Mouse (Mus musculus) bone marrow, adult 2 months (tissue): ENCODE data around the gene Uts2.

Source experiments
- CTCF ChIP-seq: fragments of 200-500 bp; IDR thresholded peaks from 2 replicates; pipeline ENCODE4 v1.5.1; 2011; ENCODE audit warnings: low read length, control low read depth; ENCODE audit not compliant: control insufficient read depth, insufficient read depth
- POLR2A ChIP-seq: fragments of 200-500 bp; IDR thresholded peaks from 2 replicates; pipeline ENCODE4 v1.6.1; 2011; ENCODE audit warnings: low read depth, mild to moderate bottlenecking, control low read depth, low read length, borderline replicate concordance; ENCODE audit not compliant: control insufficient read depth

GRCm38 (mm10) chr4:150966556-150966955 lies 30.3 kb upstream of the Uts2 start:
- peak; percentile 68 for TF ChIP-seq CTCF
- no peak for TF ChIP-seq POLR2A
